Mouse (Mus musculus) liver, postnatal 0 days (tissue): Measurements from ENCODE around the gene Clec1b. TPM values are rescaled to one million over a fixed set of nuclear protein-coding genes. Genes with fewer than 3 reads are reported as not detected.
A peak's percentile ranks its signal among the peaks of the same experiment; 100 is the strongest.

Experiments used
- ATAC-seq: fragments of 200-750 bp; cut with Nextera tagmentation; 2 replicates; pipeline ENCODE4 v1.8.0; 2017; ENCODE audit warnings: mild to moderate bottlenecking, moderate library complexity
- DNase-seq: peaks from one replicate; pipeline ENCODE4 v3.0.0-alpha.2; 2016
- H3K27ac ChIP-seq: fragments of 300-500 bp; sonication (generic); 2 replicates; pipeline ENCODE4 v1.5.1; 2014; ENCODE audit warnings: antibody characterized with exemption, moderate library complexity, mild to moderate bottlenecking, low read depth
- H3K27me3 ChIP-seq: fragments of 300-500 bp; sonication (generic); 2 replicates; pipeline ENCODE4 v1.6.1; 2014; ENCODE audit warnings: low read length, control low read depth, mixed read lengths; ENCODE audit not compliant: insufficient read depth
- H3K36me3 ChIP-seq: fragments of 300-500 bp; sonication (generic); replicated peaks from 2 replicates; pipeline ENCODE4 v1.6.1; 2014; ENCODE audit warnings: mild to moderate bottlenecking, control low read depth, low read length, moderate library complexity, mixed read lengths; ENCODE audit not compliant: insufficient read depth
- H3K4me1 ChIP-seq: fragments of 300-500 bp; sonication (generic); 2 replicates; pipeline ENCODE4 v1.6.1; 2014; ENCODE audit warnings: antibody characterized with exemption, mild to moderate bottlenecking, control low read depth; ENCODE audit not compliant: insufficient read depth
- H3K4me2 ChIP-seq: fragments of 300-500 bp; sonication (generic); 2 replicates; pipeline ENCODE4 v1.6.1; 2014; ENCODE audit warnings: low read depth, mild to moderate bottlenecking, low read length, moderate library complexity, mixed read lengths
- H3K4me3 ChIP-seq: fragments of 300-500 bp; sonication (generic); 2 replicates; pipeline ENCODE4 v1.5.1; 2014; ENCODE audit warnings: low read depth, low read length
- H3K9ac ChIP-seq: fragments of 300-500 bp; sonication (generic); replicated peaks from 2 replicates; pipeline ENCODE4 v1.6.1; 2014; ENCODE audit warnings: mild to moderate bottlenecking, moderate library complexity
- H3K9me3 ChIP-seq: fragments of 300-500 bp; sonication (generic); 2 replicates; pipeline ENCODE4 v1.6.1; 2016; ENCODE audit warnings: mild to moderate bottlenecking, control low read depth, low read length, mixed read lengths
- CTCF ChIP-seq: sonication (generic); IDR thresholded peaks from 2 replicates; pipeline ENCODE4 v1.5.1; 2016; ENCODE audit warnings: antibody characterized with exemption, low read depth
- EP300 ChIP-seq: IDR thresholded peaks from 2 replicates; pipeline ENCODE4 v1.6.1; 2016; ENCODE audit warnings: antibody characterized with exemption, low read depth, mild to moderate bottlenecking
- WGBS: fragments of 180-500 bp; shearing (Covaris S2); extraction: QIAGEN DNeasy Blood & Tissue Kit; methylation state at CpG from one replicate; pipeline ENCODE4 v1.1.7; 2014; ENCODE audit not compliant: insufficient replicate concordance; 5-methylcytosine and 5-hydroxymethylcytosine counted together
- polyA plus RNA-seq: library from polyadenylated mRNA; unstranded; fragments of >200 nt; fragmentation: Nextera tagmentation; extraction: Ambion mirVana; gene quantifications from 2 replicates; pipeline ENCODE4 v1.2.1, GENCODE M21; 2015

Clec1b gene
- polyA plus RNA-seq, 1 experiment from 2014 or later, result 53.8 TPM

DNA sequence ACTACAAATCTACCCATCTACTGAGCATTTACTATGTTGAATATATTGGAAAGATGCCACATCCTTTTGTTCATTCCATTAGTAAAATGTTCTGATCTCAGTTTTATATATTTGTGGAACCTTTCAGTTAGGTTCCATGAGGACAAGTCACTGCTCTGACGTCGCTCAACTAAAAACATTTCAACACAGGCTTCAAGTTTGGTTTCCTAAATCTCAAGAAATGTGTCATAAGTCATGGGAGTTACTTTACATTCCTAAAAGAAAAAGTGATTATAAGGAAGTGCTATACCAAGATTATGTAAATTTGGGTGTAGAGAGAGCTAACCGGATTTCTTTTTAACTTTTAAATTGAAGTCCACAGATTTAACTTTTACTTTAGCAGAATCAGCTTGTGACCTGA, 38.9 kb downstream of the Clec1b start:
- 61% methylated on average over 3 of the region's 3 CpGs for WGBS
- no peak for DNase-seq
- Histone ChIP-seq H3K36me3 (no peaks in the 10 kb centered on the region), H3K9me3 (no peaks in the 10 kb centered on the region), H3K4me2 (no peak overlapping the region), H3K4me3 (no peak overlapping the region), H3K9ac (no peak overlapping the region), H3K27me3 (no peaks in the 10 kb centered on the region), H3K27ac (no peak overlapping the region), H3K4me1 (no peaks in the 10 kb centered on the region)
- no peak for ATAC-seq
- TF ChIP-seq CTCF (no peak), EP300 (no peak)

DNA sequence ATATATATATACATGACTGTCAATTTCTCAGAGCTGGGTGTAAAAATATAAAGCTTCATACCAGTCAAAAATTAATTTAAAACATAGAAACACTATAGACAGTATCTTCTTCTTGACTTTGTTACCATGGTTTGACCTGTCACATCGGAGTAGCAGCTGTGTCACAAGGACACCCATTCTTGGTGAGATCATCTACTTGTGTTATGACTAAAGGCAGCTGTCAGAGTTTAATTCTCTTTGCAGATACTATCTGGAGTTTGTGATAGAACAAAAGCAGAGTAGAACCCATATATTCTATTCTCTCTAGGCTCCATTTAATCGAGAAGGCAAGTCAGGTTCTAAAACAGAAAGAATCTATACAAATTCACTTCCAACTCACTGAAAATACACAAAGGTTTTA, 40.9 kb downstream of the Clec1b start:
- ATAC-seq, result no peak
- no peaks in the 10 kb centered on the region for H3K36me3 ChIP-seq
- WGBS, result 75% methylated on average over 2 of the region's 2 CpGs

DNA sequence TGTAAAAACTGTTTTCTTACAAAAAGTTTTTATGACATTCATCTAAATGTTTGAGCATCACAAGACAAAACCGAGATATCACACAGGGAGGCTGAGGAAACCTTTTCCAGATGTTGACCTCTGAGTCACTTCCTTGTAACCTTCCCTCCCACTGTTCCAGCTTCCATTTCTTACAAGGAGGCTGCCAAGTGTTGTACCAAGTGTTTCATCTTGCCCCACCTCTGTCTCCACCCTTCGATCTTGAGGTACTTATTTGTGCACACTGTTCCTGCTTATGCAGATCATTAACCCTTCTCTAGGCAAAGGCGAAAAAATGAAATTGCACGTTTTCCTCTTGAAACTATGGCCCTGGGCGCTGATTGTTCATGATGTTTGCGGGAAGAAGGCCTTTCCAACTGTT, 52.6 kb downstream of the Clec1b start:
- DNase-seq, result no peak
- H3K36me3 ChIP-seq, result no peaks in the 10 kb centered on the region
- no peak for ATAC-seq
- 70% methylated on average over 6 of the region's 6 CpGs for WGBS
- H3K9me3 ChIP-seq, result no peaks in the 10 kb centered on the region
- H3K4me3 ChIP-seq, result no peak overlapping the region
- TF ChIP-seq EP300 (no peak), CTCF (no peak)
- H3K4me2 ChIP-seq, result no peak overlapping the region
- H3K27ac ChIP-seq, result no peak overlapping the region
- no peaks in the 10 kb centered on the region for H3K27me3 ChIP-seq
- no peak overlapping the region for H3K9ac ChIP-seq
- H3K4me1 ChIP-seq, result no peaks in the 10 kb centered on the region; the same call in 1 of the 2 replicates

More for the DNA sequence above, 40.9 kb downstream of the Clec1b start:
- H3K9me3 ChIP-seq, result no peaks in the 10 kb centered on the region
- TF ChIP-seq EP300 (no peak), CTCF (no peak)
- no peak for DNase-seq
- no peak overlapping the region for H3K4me2 ChIP-seq
- H3K4me3 ChIP-seq, result no peak overlapping the region
- H3K4me1 ChIP-seq, result no peaks in the 10 kb centered on the region
- no peak overlapping the region for H3K9ac ChIP-seq
- no peaks in the 10 kb centered on the region for H3K27me3 ChIP-seq
- no peak overlapping the region for H3K27ac ChIP-seq

DNA sequence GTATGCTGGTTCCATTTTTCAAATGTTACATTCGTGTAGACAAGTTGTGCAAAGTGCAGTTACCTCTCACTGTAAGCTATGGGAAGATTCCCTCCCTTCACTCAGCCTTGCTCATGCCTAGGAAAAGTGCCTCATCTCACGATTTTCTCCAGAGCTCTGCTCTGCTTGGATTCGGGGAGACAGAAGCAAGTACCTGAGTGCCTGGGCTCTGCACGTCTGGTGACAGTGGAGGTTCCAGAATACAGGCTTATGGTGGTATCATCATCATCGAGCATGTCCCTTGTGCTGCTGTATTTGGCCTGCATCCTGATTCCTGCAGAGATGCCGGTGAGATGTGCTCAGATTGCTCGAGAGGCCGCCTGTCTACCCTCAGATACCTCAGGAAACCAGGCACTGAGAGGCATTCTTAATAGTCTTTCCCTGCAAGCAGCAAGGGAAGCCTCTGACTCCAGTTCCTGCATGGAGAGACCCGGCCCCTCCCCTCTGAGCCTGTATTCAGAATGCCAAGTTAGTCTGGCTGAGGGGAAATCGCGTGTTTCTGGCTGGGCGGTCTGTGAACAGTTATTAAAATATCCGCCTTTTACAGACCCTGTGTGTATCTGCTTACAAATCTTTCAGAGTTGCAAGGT, 54.4 kb downstream of the Clec1b start, which contains the start of gene Clec1a:
Clec1a (minus strand) TSS at position 590 of the 629 bp plus-strand sequence.
- ATAC-seq (no peak), DNase-seq (peak; percentile 16)
- Histone ChIP-seq H3K9ac (no peak within 1 kb of the TSS), H3K36me3 (no peaks in the 10 kb centered on the region), H3K4me1 (no peaks in the 10 kb centered on the region; the same call in 1 of the 2 replicates), H3K4me2 (peak within 1 kb of the TSS; percentile 29; the same call in 1 of the 2 replicates), H3K4me3 (no peak within 1 kb of the TSS), H3K27ac (no peak within 1 kb of the TSS), H3K9me3 (no peaks in the 10 kb centered on the region), H3K27me3 (no peaks in the 10 kb centered on the region)
- no peak for TF ChIP-seq CTCF
- no peak for TF ChIP-seq EP300
- WGBS, result 48% methylated on average over 13 of the region's 13 CpGs

Other genes starting within 250 kb of the Clec1b start
- 2.3 and 3.0 TPM in 2 replicates for gene Clec2d, start 216.7 kb upstream of the Clec1b start, polyA plus RNA-seq
- 1.0 and 1.5 TPM in 2 replicates for gene Cd69, start 121.9 kb upstream of the Clec1b start, polyA plus RNA-seq
- gene 4922502D21Rik, start 65.5 kb upstream of the Clec1b start, polyA plus RNA-seq, result not detected in 2 replicates
- 14.2 and 14.6 TPM in 2 replicates for gene Clec12a, start 54.6 kb upstream of the Clec1b start, polyA plus RNA-seq
- gene Clec12b, start 11.4 kb upstream of the Clec1b start, polyA plus RNA-seq, result 0.11 TPM in 1 of 2 replicates, not detected in the other
- 0.56 and 0.92 TPM in 2 replicates for gene Clec9a, start 11.6 kb downstream of the Clec1b start, polyA plus RNA-seq
- gene Clec1a, start 54.7 kb downstream of the Clec1b start, polyA plus RNA-seq, result 0.65 and 1.0 TPM in 2 replicates
- 0.56 and 0.70 TPM in 2 replicates for gene Olr1, start 109.9 kb downstream of the Clec1b start, polyA plus RNA-seq
- gene Tmem52b, start 115.3 kb downstream of the Clec1b start, polyA plus RNA-seq, result not detected in 2 replicates
- 37.3 and 38.5 TPM in 2 replicates for gene Gabarapl1, start 135.9 kb downstream of the Clec1b start, polyA plus RNA-seq
- gene Klre1, start 180.6 kb downstream of the Clec1b start, polyA plus RNA-seq, result 0.45 and 0.60 TPM in 2 replicates
- 2.1 and 2.7 TPM in 2 replicates for gene Klrd1, start 194.5 kb downstream of the Clec1b start, polyA plus RNA-seq
- 2.3 and 2.5 TPM in 2 replicates for gene Klrk1, start 226.6 kb downstream of the Clec1b start, polyA plus RNA-seq
- not detected in 2 replicates for gene Klrc3, start 246.0 kb downstream of the Clec1b start, polyA plus RNA-seq